Comparison of ENCODE assay signal across 21 mouse cellular contexts in genomic region chr11:60011516-60011915, GRCm38 (mm10). TPM values are rescaled to one million over a fixed set of nuclear protein-coding genes. Genes with fewer than 3 reads are reported as not detected.
"Had no signal": no experiment of that assay in that cellular context is flagged by ENCODE, and none has a peak within 500 bp of the region (broad histone marks: within the 10 kb centered on the region; RNA-seq: fewer than 3 reads in every experiment).

No protein-coding gene starts in this region.

- H3K27me3 ChIP-seq: kidney, embryonic 15.5 days; lung, embryonic 15.5 days; neural tube, embryonic 13.5 days had no signal

- H3K4me2 ChIP-seq: kidney, embryonic 15.5 days; liver, embryonic 11.5 days; lung, embryonic 15.5 days; midbrain, embryonic 11.5 days; neural tube, embryonic 13.5 days had no signal

- H3K9me3 ChIP-seq: kidney, embryonic 15.5 days; lung, embryonic 15.5 days; neural tube, embryonic 13.5 days had no signal

- H3K36me3 ChIP-seq: kidney, embryonic 15.5 days; lung, embryonic 15.5 days; neural tube, embryonic 13.5 days had no signal

- H3K27ac ChIP-seq: kidney, embryonic 15.5 days; left cerebral cortex, adult 2 months; liver, embryonic 14.5 days; lung, embryonic 15.5 days; neural tube, embryonic 13.5 days; stomach, postnatal 0 days had no signal

- H3K4me1 ChIP-seq: lung, embryonic 15.5 days had no signal

- DNase-seq: kidney, postnatal 10 days; kidney, postnatal 36 days; layer of hippocampus, postnatal 36 days; lung, adult 18-20 months; lung, postnatal 14 days; lung, postnatal 4 days; thymus, adult 2 months; thymus, postnatal 14 days; thymus, postnatal 4 days had no signal

- ATAC-seq: midbrain, embryonic 16.5 days had no signal

- H3K4me3 ChIP-seq: kidney, embryonic 15.5 days; left cerebral cortex, adult 2 months; lung, embryonic 15.5 days; myocyte; neural tube, embryonic 13.5 days had no signal

- H3K9ac ChIP-seq: kidney, embryonic 15.5 days; liver, embryonic 14.5 days; lung, embryonic 15.5 days; neural tube, embryonic 13.5 days had no signal

RNA-seq across cellular contexts. Expression of gene Pemt, which starts 34.8 kb away (rescaled TPM):
- total RNA-seq: monocyte, adult 5-6 weeks; neutrophil, adult 5-6 weeks had no signal
